Mouse (Mus musculus) erythroblast, adult 5-6 weeks (primary cell): ENCODE measurements around the gene Prpf38a. TPM values are rescaled to one million over a fixed set of nuclear protein-coding genes. Genes with fewer than 3 reads are reported as not detected.

Experiments used
- ATAC-seq: replicated peaks from 2 replicates; pipeline ENCODE4 v1.8.0; 2016; ENCODE audit warnings: moderate number of reproducible peaks, mild to moderate bottlenecking, moderate TSS enrichment, inconsistent platforms; ENCODE audit not compliant: poor library complexity, low FRiP score, severe bottlenecking
- total RNA-seq, 2 experiments: library from RNA; stranded (forward) in 1 of 2; stranded (reverse) in 1 of 2; fragments of 150-400 nt in 1 of 2; fragments of 200-764, 138-1000 nt in 1 of 2; gene quantifications; 2 replicates each; pipeline versions ENCODE4 v1.2.3 to v1.2.4; 2015 to 2017; ENCODE audit warnings: low replicate concordance in 2 of 2

Gene Prpf38a
- total RNA-seq (2015; ENCODE audit: low replicate concordance) (12.9 and 19.2 TPM in 2 replicates), total RNA-seq (2017; ENCODE audit: low replicate concordance) (37.7 and 46.8 TPM in 2 replicates)

GRCm38 (mm10) chr4:108578840-108579742 is at the start of gene Prpf38a, which contains the start of gene Orc1:
Prpf38a (minus strand) TSS chr4:108579336.
Orc1 (plus strand) TSS chr4:108579423.
- ATAC-seq, result peak; percentile 94

GRCm38 (mm10) chr4:108627066-108627465 is 47.9 kb upstream of the Prpf38a start:
- no peak for ATAC-seq

- ATAC-seq, result no peak
Observed at GRCm38 (mm10) chr4:108621504-108621903, 42.4 kb upstream of the Prpf38a start.

GRCm38 (mm10) chr4:108620536-108620935 is 41.4 kb upstream of the Prpf38a start:
- ATAC-seq, result peak; percentile 29

GRCm38 (mm10) chr4:108619587-108620341 is 40.6 kb upstream of the Prpf38a start, which contains the start of gene Cc2d1b:
Cc2d1b (plus strand) TSS chr4:108619940.
- peak; percentile 93 for ATAC-seq

GRCm38 (mm10) chr4:108619165-108619564 is 40.0 kb upstream of the Prpf38a start:
- peak; percentile 10; the same call in 1 of the 2 replicates for ATAC-seq

- ATAC-seq, result no peak
Observed at GRCm38 (mm10) chr4:108618586-108618985, 39.5 kb upstream of the Prpf38a start.

GRCm38 (mm10) chr4:108610935-108611334 is 31.8 kb upstream of the Prpf38a start:
- no peak for ATAC-seq

GRCm38 (mm10) chr4:108608651-108609050 is 29.5 kb upstream of the Prpf38a start:
- ATAC-seq, result no peak

GRCm38 (mm10) chr4:108601870-108602269 is 22.7 kb upstream of the Prpf38a start:
- no peak for ATAC-seq

GRCm38 (mm10) chr4:108598306-108598705 is 19.2 kb upstream of the Prpf38a start:
- no peak for ATAC-seq

GRCm38 (mm10) chr4:108595785-108596184 is 16.6 kb upstream of the Prpf38a start:
- ATAC-seq, result no peak

- ATAC-seq, result no peak
Observed at GRCm38 (mm10) chr4:108593376-108593775, 14.2 kb upstream of the Prpf38a start.

- ATAC-seq, result 0 out of 2 replicates have a peak, but pooled peaks have one; percentile 32
Observed at GRCm38 (mm10) chr4:108579743-108580411, 741 bp upstream of the Prpf38a start.

- ATAC-seq, result no peak
Observed at GRCm38 (mm10) chr4:108572644-108573043, 6.5 kb downstream of the Prpf38a start.

- no peak for ATAC-seq
Observed at GRCm38 (mm10) chr4:108565026-108565425, 14.1 kb downstream of the Prpf38a start.

GRCm38 (mm10) chr4:108539701-108540100 is 39.4 kb downstream of the Prpf38a start:
- ATAC-seq, result no peak
